Mouse (Mus musculus): ENCODE data around the gene Cacna2d2.

DNA sequence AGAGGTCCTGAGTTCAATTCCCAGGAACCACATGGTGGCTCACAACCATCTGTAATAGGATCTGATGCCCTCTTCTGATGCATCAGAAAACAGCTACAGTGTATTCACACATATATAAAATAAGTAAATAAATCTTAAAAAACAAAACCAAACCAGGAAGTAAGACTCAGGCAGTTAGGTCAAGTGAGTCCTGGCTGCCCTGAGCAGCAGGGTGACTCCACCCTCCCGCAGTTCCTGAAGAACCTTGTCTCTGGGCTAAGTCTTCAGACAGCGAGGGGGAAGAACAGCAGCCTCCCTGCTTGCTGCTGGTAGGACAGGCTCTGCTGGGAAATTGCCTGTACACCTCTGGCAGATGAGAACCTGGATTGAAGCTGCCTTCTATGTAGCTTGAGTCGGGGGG lies 156.9 kb downstream of the Cacna2d2 start:
- no peak for TF ChIP-seq POLR2A (IDR thresholded peaks at IDR 0.05; ENCODE audit: control insufficient read depth, low read depth, low read length)
- no peak for TF ChIP-seq CTCF (IDR thresholded peaks at IDR 0.05; ENCODE audit: control insufficient read depth, insufficient read depth, insufficient replicate concordance, low read depth, low read length)
